ENCODE assay signal across 7 mouse cellular contexts in the genomic region with DNA sequence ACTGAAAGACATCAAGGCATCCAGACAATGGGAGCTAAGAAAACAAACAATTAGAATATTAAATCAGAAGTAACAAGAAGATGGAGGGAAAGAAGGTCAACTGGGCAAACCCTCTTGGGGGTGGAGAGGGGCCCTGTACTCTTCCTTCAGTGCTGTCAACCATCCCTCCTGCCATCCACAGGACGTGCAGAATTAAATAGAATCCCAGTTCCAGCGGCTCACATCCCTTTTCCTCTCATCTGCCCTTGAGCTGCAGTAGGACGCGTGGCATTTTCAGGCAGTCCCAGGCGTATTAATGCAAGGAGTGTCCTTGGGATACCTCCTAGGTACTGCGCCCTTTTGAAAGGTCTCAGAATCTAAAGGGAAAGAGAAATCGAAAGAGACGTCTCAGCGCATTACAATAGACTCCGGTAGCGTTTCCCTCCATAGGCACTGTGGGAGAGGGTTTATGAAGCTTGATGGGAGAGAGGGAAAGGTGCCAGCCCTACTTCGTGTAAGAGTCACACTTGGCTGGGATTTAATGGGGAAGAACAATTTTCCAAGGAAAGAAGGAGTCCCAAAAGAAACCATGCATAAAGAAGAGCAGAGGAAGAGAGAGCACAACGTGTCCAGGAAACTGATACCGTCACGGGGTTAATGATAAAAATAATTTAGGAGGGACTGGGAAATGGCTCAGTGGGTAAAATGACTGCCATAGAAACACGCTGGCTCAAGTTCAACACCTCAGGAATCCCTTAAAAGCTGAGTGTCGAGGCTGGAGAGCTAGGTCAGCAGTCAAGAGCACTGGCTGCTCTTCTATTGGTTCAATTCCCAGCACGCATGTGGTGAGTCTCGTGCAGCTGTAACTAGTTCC.
A peak's percentile ranks its signal among the peaks of the same experiment; 100 is the strongest.
DNase-seq lines count a peak whose midpoint lies in the region; ATAC-seq lines count a peak whose summit lies in the region.

No protein-coding gene starts in this region.

- 47% methylated on average over 19 of the region's 19 CpGs for WGBS in lung, embryonic 16.5 days
- WGBS in forebrain, embryonic 14.5 days, result 15% methylated on average over 19 of the region's 19 CpGs
- WGBS in midbrain, embryonic 15.5 days, result 26% methylated on average over 19 of the region's 19 CpGs

- ATAC-seq in lung, embryonic 16.5 days (ENCODE audit: low read depth), result peak; percentile 37; the same call in 1 of the 2 replicates
- ATAC-seq in forebrain, embryonic 14.5 days, result peak; percentile 29; the same call in 1 of the 2 replicates
- peak; percentile 44; the same call in 1 of the 2 replicates for ATAC-seq in midbrain, embryonic 15.5 days (replicated peaks)

- H3K9ac ChIP-seq in lung, embryonic 16.5 days (ENCODE audit: low read length), result peak overlapping the region; percentile 45
- H3K9ac ChIP-seq in forebrain, embryonic 14.5 days (ENCODE audit: low read length), result peak overlapping the region; percentile 29; the same call in 1 of the 2 replicates
- peak overlapping the region; percentile 18; the same call in 1 of the 2 replicates for H3K9ac ChIP-seq in midbrain, embryonic 15.5 days

- peak overlapping the region; percentile 45 for H3K27ac ChIP-seq in lung, embryonic 16.5 days (ENCODE audit: low read length)
- H3K27ac ChIP-seq in forebrain, embryonic 14.5 days (ENCODE audit: low read depth, low read length), result no peak overlapping the region
- peak overlapping the region; percentile 5; the same call in 1 of the 2 replicates for H3K27ac ChIP-seq in midbrain, embryonic 15.5 days

- H3K9me3 ChIP-seq in lung, embryonic 16.5 days (ENCODE audit: control insufficient read depth, low read length), result no peaks in the 10 kb centered on the region
- H3K9me3 ChIP-seq in forebrain, embryonic 14.5 days (replicated peaks; ENCODE audit: control insufficient read depth, low read length), result no peaks in the 10 kb centered on the region
- no peaks in the 10 kb centered on the region for H3K9me3 ChIP-seq in midbrain, embryonic 15.5 days

- H3K27me3 ChIP-seq in lung, embryonic 16.5 days (ENCODE audit: control insufficient read depth, insufficient read depth, low read depth, low read length), result no peaks in the 10 kb centered on the region
- H3K27me3 ChIP-seq in forebrain, embryonic 14.5 days (replicated peaks; ENCODE audit: control insufficient read depth, insufficient read depth, low read length), result no peaks in the 10 kb centered on the region
- no peaks in the 10 kb centered on the region for H3K27me3 ChIP-seq in midbrain, embryonic 15.5 days (replicated peaks)

- 0 out of 2 replicates have a peak overlapping the region, but pooled peaks have one; percentile 7 for H3K4me3 ChIP-seq in lung, embryonic 16.5 days (ENCODE audit: low read length)
- H3K4me3 ChIP-seq in forebrain, embryonic 14.5 days (ENCODE audit: low read depth, low read length), result peak overlapping the region; percentile 9
- H3K4me3 ChIP-seq in midbrain, embryonic 15.5 days, result peak overlapping the region; percentile 2; the same call in 1 of the 2 replicates

- peaks cover 22% of the 10 kb centered on the region for H3K4me1 ChIP-seq in lung, embryonic 16.5 days (replicated peaks; ENCODE audit: control insufficient read depth, insufficient read depth, low read length)
- H3K4me1 ChIP-seq in forebrain, embryonic 14.5 days (ENCODE audit: control insufficient read depth, insufficient read depth, low read length), result peaks cover 9% of the 10 kb centered on the region
- H3K4me1 ChIP-seq in midbrain, embryonic 15.5 days, result peaks cover 21% of the 10 kb centered on the region

- DNase-seq in lung, postnatal 10 days, result no peak
- DNase-seq in forebrain, embryonic 14.5 days (ENCODE audit: low spot score), result peak; percentile 46
- peak; percentile 44 to 52 for DNase-seq in kidney, adult 8-10 months
- no peak for DNase-seq in thymus, postnatal 10 days (ENCODE audit: low spot score in 2 of 2)
- DNase-seq in left cerebral cortex, adult 9 months (ENCODE audit: low spot score in 2 of 2), result no peak

- peak overlapping the region; percentile 41 for H3K4me2 ChIP-seq in lung, embryonic 16.5 days (ENCODE audit: low read depth, low read length)
- peak overlapping the region; percentile 43 for H3K4me2 ChIP-seq in forebrain, embryonic 14.5 days (ENCODE audit: low read length)
- peak overlapping the region; percentile 44 for H3K4me2 ChIP-seq in midbrain, embryonic 15.5 days

- H3K36me3 ChIP-seq in lung, embryonic 16.5 days (ENCODE audit: control insufficient read depth, insufficient read depth, low read length), result no peaks in the 10 kb centered on the region
- H3K36me3 ChIP-seq in forebrain, embryonic 14.5 days (ENCODE audit: control insufficient read depth, insufficient read depth, low read length), result no peaks in the 10 kb centered on the region
- H3K36me3 ChIP-seq in midbrain, embryonic 15.5 days (replicated peaks), result no peaks in the 10 kb centered on the region

Comparison
In these comparisons a context has a peak if more than half of its experiments do, and no peak if none do; other contexts are left out.
1. DNase-seq: peak in forebrain, embryonic 14.5 days (single experiment) and kidney, adult 8-10 months (2 of 2); none in lung, postnatal 10 days (single experiment), thymus, postnatal 10 days (0 of 2) and left cerebral cortex, adult 9 months (0 of 2).
2. Peak in every context shown above with its lines, with median percentiles within 50 percentile points of each other: ATAC-seq, H3K4me2 ChIP-seq, H3K4me3 ChIP-seq and H3K9ac ChIP-seq.